Mouse (Mus musculus) megakaryocyte, embryonic 14.5 days (primary cell): ENCODE data around the gene Ptprb.

Experiments
- FLI1 ChIP-seq: IDR thresholded peaks from 2 replicates; pipeline ENCODE4 v1.6.1; 2012; ENCODE audit warnings: low read length, inconsistent platforms, mixed read lengths
- GATA1 ChIP-seq: IDR thresholded peaks from 3 replicates; pipeline ENCODE4 v1.6.1; 2012; ENCODE audit warnings: mixed read lengths, low read length, inconsistent platforms, borderline replicate concordance

DNA sequence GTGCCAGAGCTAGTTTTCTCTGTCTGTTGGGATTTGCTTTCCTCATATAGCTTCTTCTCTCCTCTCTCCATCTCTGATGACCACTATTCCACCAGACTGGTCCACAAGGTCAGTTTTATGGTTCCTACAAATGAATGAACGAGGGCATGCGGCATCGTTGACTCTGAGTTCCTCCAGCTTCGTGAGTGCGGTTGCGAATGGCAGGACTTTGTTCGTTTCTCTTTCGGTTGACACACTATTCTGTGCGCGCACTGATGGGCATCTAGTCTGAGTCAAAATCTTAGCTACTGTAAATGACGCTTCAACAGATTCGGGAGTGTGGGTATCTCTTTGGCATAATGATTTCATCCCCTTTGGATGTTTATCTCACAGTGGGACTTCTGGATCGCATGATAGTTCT lies 121.6 kb downstream of the Ptprb start:
- TF ChIP-seq FLI1 (no peak), GATA1 (no peak)
